Mouse (Mus musculus) C2C12 (cell line): ENCODE results near the gene Gpr179.

Experiments
- CTCF ChIP-seq: IDR thresholded peaks from one replicate; pipeline ENCODE4 v1.5.1; 2011; ENCODE audit not compliant: control insufficient read depth, insufficient read depth, insufficient read length
- FOSL1 ChIP-seq: IDR thresholded peaks from one replicate; pipeline ENCODE4 v1.8.0; 2011; ENCODE audit warnings: mild to moderate bottlenecking, low read length; ENCODE audit not compliant: poor library complexity, insufficient read depth, severe bottlenecking
- MAX ChIP-seq: IDR thresholded peaks from one replicate; pipeline ENCODE4 v1.6.1; 2011; ENCODE audit warnings: mild to moderate bottlenecking, control low read depth
- MYOD1 ChIP-seq: IDR thresholded peaks from one replicate; pipeline ENCODE4 v1.6.1; 2011; ENCODE audit warnings: low read depth; ENCODE audit not compliant: control insufficient read depth, insufficient read length
- MYOG ChIP-seq: IDR thresholded peaks from one replicate; pipeline ENCODE4 v1.6.1; 2011; ENCODE audit not compliant: control insufficient read depth, insufficient read length; ENCODE audit errors: extremely low read depth
- USF1 ChIP-seq: IDR thresholded peaks from one replicate; pipeline ENCODE4 v1.6.1; 2011; ENCODE audit warnings: low read depth, mild to moderate bottlenecking, control low read depth, moderate library complexity

- TF ChIP-seq CTCF (no peak), MAX (no peak), FOSL1 (no peak), USF1 (no peak), MYOD1 (no peak), MYOG (no peak)
Measured at GRCm38 (mm10) chr11:97383764-97384163, 31.9 kb upstream of the Gpr179 start.
